Mouse (Mus musculus) cerebellum, adult 9-11 months (tissue): ENCODE data around the gene Selenop.
"Not testable (repeated sequence)": the region's sequence is repeated elsewhere in the genome, so short reads cannot be mapped to it uniquely, and the experiment has no call there.

Source experiments
- DNase-seq: peaks from one replicate; pipeline ENCODE4 v3.0.0; 2022

Selenop gene

GRCm38 (mm10) chr15:3268247-3268646 lies at the start of gene Selenop:
Selenop (plus strand) TSS chr15:3268547.
- DNase-seq = no peak

DNA sequence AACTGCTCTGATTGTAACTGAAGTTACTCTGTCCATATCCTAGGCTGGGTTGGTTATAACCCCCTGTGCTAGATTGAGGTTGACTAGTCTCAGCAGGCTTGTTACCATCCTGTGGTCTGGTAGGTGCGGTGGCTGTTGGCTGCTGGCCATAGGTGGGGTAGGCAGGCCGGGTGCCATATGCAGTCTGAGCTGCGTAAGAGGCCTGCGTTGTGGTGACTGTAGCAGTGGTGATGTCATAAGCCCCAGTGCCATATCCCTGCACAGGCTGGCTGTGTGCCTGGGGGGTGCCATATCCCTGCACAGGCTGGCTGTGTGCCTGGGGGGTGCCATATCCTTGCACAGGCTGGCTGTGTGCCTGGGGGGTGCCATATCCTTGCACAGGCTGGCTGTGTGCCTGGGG lies 49.7 kb upstream of the Selenop start:
- DNase-seq = not testable (repeated sequence)

- no peak for DNase-seq
These were observed 45.4 kb upstream of the Selenop start for GRCm38 (mm10) chr15:3222803-3223437.

GRCm38 (mm10) chr15:3226573-3226972 lies 41.8 kb upstream of the Selenop start:
- DNase-seq = no peak

- DNase-seq = no peak
These were observed 40.2 kb upstream of the Selenop start for GRCm38 (mm10) chr15:3228185-3228584.

DNA sequence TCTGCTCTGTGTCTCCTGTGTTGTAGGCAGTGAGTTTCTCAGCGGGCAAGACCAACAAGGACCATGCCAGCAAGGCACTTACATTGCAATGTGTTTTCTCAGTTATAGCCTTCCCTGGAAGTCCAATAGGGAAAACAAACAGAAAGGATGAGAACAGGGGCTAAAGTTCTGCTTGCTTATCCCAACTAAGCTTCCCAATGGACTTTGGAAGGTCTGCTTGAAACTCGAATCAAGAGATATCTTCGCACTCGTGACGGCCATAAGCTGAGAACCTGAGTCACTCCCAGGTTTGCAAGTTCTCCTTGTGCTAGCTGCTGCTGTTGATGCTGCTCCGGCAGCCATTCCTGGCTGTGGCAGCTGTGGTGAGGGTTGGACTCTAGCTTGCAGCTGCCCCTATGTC lies 39.4 kb upstream of the Selenop start:
- DNase-seq = no peak

- no peak for DNase-seq
These were observed 37.3 kb upstream of the Selenop start for GRCm38 (mm10) chr15:3231004-3231403.

- DNase-seq = no peak
These were observed 36.0 kb upstream of the Selenop start for GRCm38 (mm10) chr15:3232168-3232835.

- no peak for DNase-seq
These were observed 34.4 kb upstream of the Selenop start for GRCm38 (mm10) chr15:3233837-3234551.

DNA sequence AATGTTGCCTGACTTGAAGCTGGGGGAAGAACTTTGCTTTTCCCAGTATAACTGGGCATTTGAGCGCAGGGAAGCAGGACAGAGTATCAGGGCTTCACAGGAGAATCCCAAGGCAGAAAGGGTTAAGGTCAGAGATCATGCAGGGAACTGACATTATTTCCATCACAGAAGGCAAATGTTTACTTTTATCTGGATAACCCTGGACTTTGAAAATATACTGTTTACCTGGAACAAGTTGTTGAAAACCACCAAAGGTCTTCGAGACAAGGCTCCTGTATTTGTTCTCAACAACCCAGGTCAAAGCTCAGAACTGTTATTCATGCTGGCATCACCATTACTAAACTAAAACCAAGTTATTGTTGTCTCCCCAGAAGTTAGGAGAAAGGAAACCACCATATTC lies 32.0 kb upstream of the Selenop start:
- DNase-seq = no peak

GRCm38 (mm10) chr15:3237963-3238362 lies 30.4 kb upstream of the Selenop start:
- DNase-seq = no peak

GRCm38 (mm10) chr15:3245036-3245435 lies 23.3 kb upstream of the Selenop start:
- DNase-seq = not testable (repeated sequence)

DNA sequence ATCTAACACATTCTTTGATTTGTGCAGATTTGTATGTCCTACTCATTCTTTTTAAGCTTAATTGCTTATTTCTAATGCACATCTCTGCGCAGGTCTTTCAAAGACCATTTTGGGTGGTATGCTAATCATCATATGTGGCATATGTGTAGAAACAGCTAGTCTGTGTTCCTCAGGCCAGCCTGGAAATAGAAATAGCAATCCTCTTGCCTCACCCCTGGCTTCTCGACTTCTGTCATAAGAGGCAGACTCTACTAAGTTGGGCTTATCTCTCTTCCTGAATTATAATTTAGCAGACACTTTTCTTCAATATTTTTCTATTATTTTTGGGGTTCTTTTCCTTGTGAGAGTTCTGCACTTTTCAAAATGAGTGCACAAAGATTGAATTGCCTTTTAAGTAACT lies 17.7 kb upstream of the Selenop start:
- no peak for DNase-seq

DNA sequence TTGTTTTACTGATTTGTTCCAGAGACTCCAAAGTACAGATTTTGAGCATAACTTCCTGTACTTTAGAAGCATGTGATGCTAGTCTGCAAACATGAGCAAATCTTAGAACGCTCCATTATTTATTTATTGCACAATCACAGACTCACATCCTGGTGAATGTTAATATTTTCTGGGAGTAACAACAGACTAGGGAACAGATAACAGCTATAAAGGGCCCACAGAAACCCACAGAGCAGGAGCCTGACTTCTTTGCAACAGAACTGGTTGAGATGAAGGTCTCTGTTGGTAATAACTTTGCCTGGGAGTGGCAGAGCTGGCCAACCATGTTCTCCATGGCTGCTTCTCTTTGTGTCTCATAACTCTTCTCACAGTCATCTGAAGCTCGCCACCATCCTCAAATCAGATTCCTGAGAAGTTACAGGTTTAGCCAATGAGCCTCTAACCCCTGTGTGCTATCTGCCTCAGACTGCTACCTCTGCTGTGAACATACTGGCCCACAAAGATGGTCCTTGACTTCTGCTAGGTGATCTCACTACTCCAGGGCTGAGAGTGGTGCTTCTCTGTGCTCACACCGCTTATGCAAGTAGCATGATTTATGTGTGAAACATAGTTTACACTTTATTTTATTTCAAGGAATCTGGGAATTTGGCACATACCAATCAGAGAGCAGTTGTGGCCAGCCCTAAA lies 17.2 kb upstream of the Selenop start:
- DNase-seq = no peak

- no peak for DNase-seq
These were observed 16.7 kb upstream of the Selenop start for GRCm38 (mm10) chr15:3251718-3252067.

GRCm38 (mm10) chr15:3259025-3259424 lies 9.3 kb upstream of the Selenop start:
- DNase-seq = no peak

GRCm38 (mm10) chr15:3260309-3260708 lies 8.0 kb upstream of the Selenop start:
- DNase-seq = no peak

DNA sequence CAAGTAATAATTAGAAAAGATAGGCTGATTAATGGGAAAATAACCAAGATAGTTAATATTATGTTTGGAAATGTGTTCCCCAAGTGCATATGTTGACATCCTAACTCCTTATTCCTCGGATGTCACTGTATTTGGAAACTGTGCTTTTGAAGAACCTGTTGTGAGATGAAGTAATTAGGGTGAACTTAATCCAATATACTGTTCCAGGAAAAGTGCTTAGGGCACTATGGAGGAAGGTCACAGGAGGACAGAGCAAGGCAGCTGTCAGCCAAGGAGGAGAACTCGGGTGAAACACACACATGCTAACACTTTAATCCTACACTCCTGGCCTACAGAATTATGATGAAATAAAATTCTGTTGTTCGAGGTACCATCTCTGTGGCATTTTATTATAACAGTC lies 5.5 kb upstream of the Selenop start:
- no peak for DNase-seq

DNA sequence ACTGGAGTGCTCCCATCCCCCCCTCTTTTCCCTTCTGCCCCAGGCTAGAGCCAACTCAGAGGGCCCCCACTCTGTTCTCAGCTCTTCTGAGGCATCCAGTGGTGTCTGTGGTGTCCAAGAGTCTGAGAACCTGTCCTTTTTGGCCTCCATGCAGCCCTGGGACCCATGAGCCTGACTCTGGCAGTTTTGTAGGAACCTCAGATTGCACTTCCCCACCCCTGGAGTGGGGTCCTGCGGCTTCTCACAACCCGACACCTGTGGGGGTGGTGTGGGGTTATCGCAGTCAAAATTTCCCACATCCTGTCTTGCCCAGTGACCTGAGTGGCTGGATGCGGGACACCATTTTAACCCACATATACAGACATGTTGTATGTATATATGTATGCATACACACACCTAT lies 4.1 kb upstream of the Selenop start:
- no peak for DNase-seq

GRCm38 (mm10) chr15:3264828-3265227 lies 3.5 kb upstream of the Selenop start:
- no peak for DNase-seq

DNA sequence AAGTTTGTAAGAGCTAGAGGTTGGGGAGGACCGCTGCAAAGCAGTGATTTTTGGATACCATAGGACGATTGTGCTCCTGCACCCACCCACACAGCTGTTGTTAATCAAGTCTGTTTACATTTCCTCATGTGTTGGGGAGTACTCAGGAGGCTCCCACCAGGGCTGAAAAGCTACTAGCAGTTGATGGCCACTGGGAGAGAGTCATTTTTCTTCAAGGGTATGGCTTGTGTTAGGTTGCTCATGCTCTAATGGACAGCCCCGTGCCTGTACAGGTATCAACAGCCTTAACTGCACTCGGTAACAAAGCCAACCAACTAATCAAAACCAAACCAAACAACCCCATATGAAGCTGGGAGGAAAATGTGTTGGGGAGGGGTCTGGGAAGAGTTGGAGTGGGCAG lies 1.1 kb downstream of the Selenop start:
- no peak for DNase-seq

DNA sequence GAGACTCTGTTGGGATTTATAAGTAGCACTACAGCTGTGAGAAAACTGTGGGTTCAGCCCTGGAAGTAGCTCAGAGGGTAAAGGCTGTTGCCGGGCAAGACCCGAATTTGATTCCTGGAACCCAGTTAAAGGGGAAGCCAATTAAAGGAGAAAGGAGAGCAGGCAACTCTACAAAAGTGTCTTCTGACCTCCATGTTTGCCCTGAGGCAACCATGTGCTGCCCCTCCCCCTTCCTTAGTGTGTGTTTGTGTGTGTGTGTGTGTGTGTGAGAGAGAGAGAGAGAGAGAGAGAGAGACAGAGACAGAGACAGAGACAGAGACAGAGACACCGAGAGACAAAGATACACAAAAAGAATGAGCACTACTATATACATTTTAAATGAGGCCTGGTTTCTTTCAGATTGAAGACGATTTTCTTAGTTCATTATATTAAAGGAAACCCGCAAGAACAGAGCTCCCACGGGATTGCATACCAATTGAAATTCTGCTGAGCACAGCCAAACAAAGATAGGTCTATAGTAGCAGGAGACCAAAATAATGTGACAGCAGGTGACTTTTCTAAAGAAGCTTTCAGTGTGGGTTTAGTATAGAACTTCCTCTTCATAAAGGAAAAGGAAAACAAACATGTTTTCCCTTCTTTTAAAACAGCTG lies 1.8 kb downstream of the Selenop start:
- no peak for DNase-seq

DNA sequence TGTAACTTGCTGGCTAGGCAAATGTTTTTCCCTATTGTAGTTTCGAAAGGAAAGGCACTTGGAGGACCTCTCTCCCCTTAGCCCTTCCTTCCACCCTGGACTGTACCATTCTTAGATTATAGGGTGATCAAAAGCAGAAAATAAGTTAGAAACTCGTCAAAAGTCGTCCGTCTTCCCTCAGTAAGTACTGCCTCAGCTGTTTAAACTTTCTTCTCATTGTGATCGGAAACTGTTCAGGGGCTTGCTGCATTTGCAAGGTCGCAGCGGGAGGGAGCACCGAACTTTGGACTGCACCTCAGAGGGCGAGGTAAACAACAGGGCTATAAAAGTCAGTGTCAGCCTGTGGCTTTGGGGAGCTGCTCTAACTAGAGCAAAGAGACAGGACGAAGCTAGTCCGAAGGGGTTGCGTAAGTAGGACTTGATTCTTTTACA lies 2.3 kb downstream of the Selenop start:
- peak; percentile 11 for DNase-seq
